Mouse (Mus musculus): ENCODE measurements around the gene Pparg.

The Pparg gene

GRCm38 (mm10) chr6:115360776-115361605, at the start of gene Pparg:
TSS of gene Pparg (plus strand) at chr6:115360951.
- peak; percentile 33 for DNase-seq

- no peak for DNase-seq
Measured at GRCm38 (mm10) chr6:115312780-115313179, 48.0 kb upstream of the Pparg start.

GRCm38 (mm10) chr6:115313235-115313738, 47.5 kb upstream of the Pparg start:
- peak; percentile 53 for DNase-seq

GRCm38 (mm10) chr6:115313910-115314309, 46.8 kb upstream of the Pparg start:
- no peak for DNase-seq

- DNase-seq = no peak
Measured at GRCm38 (mm10) chr6:115315770-115316169, 45.0 kb upstream of the Pparg start.

- no peak for DNase-seq
Measured at GRCm38 (mm10) chr6:115316811-115317221, 43.9 kb upstream of the Pparg start.

- no peak for DNase-seq
Measured at GRCm38 (mm10) chr6:115318811-115319210, 41.9 kb upstream of the Pparg start.

- no peak for DNase-seq
Measured at GRCm38 (mm10) chr6:115319686-115320085, 41.1 kb upstream of the Pparg start.

GRCm38 (mm10) chr6:115320927-115321714, 39.6 kb upstream of the Pparg start:
- DNase-seq = no peak

GRCm38 (mm10) chr6:115321883-115322351, 38.8 kb upstream of the Pparg start:
- peak; percentile 57 for DNase-seq

- no peak for DNase-seq
Measured at GRCm38 (mm10) chr6:115322956-115323355, 37.8 kb upstream of the Pparg start.

- DNase-seq = no peak
Measured at GRCm38 (mm10) chr6:115330964-115331363, 29.8 kb upstream of the Pparg start.

GRCm38 (mm10) chr6:115333099-115333694, 27.6 kb upstream of the Pparg start:
- no peak for DNase-seq

- no peak for DNase-seq
Measured at GRCm38 (mm10) chr6:115335536-115335935, 25.2 kb upstream of the Pparg start.

- no peak for DNase-seq
Measured at GRCm38 (mm10) chr6:115340084-115340483, 20.7 kb upstream of the Pparg start.

- DNase-seq = no peak
Measured at GRCm38 (mm10) chr6:115343096-115343495, 17.7 kb upstream of the Pparg start.

- DNase-seq = no peak
Measured at GRCm38 (mm10) chr6:115343570-115343969, 17.2 kb upstream of the Pparg start.

- DNase-seq = no peak
Measured at GRCm38 (mm10) chr6:115344101-115344500, 16.6 kb upstream of the Pparg start.

- DNase-seq = no peak
Measured at GRCm38 (mm10) chr6:115344513-115344912, 16.2 kb upstream of the Pparg start.

GRCm38 (mm10) chr6:115345013-115345412, 15.7 kb upstream of the Pparg start:
- no peak for DNase-seq

- no peak for DNase-seq
Measured at GRCm38 (mm10) chr6:115349641-115350464, 10.9 kb upstream of the Pparg start.
